Mouse (Mus musculus): ENCODE measurements around the gene Gpld1.

GRCm38 (mm10) chr13:25018316-25018715 lies 75.4 kb downstream of the Gpld1 start:
- no peak for TF ChIP-seq CTCF (IDR thresholded peaks at IDR 0.05; ENCODE audit: low read depth, low read length)
- TF ChIP-seq POLR2A (IDR thresholded peaks at IDR 0.05; ENCODE audit: insufficient read depth, low read length) = no peak
